In the genomic region with DNA sequence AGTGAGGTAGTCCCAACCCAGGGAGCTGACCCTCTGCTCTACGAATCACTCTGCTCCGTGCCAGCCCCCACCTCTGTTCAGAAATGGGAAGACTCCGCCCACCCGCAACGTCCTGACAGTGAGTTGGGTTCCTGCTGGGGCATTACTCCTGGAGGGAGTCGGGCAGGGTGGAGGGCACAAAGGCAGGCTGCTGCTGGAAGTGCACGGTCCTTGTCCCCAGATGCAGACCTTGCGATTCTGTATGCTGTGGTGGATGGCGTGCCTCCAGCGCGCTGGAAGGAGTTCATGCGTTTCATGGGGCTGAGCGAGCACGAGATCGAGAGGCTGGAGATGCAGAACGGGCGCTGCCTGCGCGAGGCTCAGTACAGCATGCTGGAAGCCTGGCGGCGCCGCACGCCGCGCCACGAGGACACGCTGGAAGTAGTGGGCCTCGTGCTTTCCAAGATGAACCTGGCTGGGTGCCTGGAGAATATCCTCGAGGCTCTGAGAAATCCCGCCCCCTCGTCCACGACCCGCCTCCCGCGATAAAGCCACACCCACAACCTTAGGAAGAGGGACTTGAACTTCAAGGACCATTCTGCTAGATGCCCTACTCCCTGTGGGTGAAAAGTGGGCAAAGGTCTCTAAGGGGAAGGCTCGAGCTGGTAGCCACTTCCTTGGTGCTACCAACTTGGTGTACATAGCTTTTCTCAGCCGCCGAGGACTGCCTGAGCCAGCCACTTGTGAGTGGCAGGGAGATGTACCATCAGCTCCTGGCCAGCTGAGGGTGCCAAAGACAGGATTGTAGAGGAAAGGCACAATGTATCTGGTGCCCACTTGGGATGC, we compare ENCODE assay signal across 8 mouse cellular contexts. TPM values are rescaled to one million over a fixed set of nuclear protein-coding genes. Genes with fewer than 3 reads are reported as not detected.
DNase-seq lines count a peak whose midpoint lies in the region; ATAC-seq and TF ChIP-seq lines count a peak whose summit lies in the region.

No protein-coding gene starts in this region.

- peak; percentile 51 for TF ChIP-seq CTCF in liver, adult 2 months (IDR thresholded peaks at IDR 0.05; ENCODE audit: low read depth, low read length)
- peak; percentile 64 for TF ChIP-seq CTCF in kidney, adult 2 months (conservative IDR thresholded peaks at IDR 0.05; ENCODE audit: insufficient read depth, insufficient read length, low read depth, low read length)

- H3K79me2 ChIP-seq in liver, adult 2 months (ENCODE audit: control insufficient read depth, insufficient read depth, low read length), result peaks cover 4% of the 10 kb centered on the region; the same call in 1 of the 2 replicates

- no peak for TF ChIP-seq POLR2A in liver, adult 2 months (IDR thresholded peaks at IDR 0.05; ENCODE audit: extremely low read depth, insufficient read depth, low read length)
- TF ChIP-seq POLR2A in kidney, adult 2 months (IDR thresholded peaks at IDR 0.05; ENCODE audit: low read depth, low read length), result no peak

- no peaks in the 10 kb centered on the region for H3K9me3 ChIP-seq in forebrain, embryonic 14.5 days (replicated peaks; ENCODE audit: control insufficient read depth, low read length)

- H3K27me3 ChIP-seq in liver, adult 2 months (ENCODE audit: control insufficient read depth, insufficient read depth, low read length), result no peaks in the 10 kb centered on the region
- H3K27me3 ChIP-seq in forebrain, embryonic 14.5 days (replicated peaks; ENCODE audit: control insufficient read depth, insufficient read depth, low read length), result peaks cover 20% of the 10 kb centered on the region
- no peaks in the 10 kb centered on the region for H3K27me3 ChIP-seq in kidney, adult 2 months (replicated peaks; ENCODE audit: control insufficient read depth, insufficient read depth, low read length)

- no peak for DNase-seq in liver, adult 2 months (ENCODE audit: extremely low read depth, low read depth, low spot score)
- DNase-seq in liver (no peak), R1 (ENCODE audit: low read depth, low spot score) (peak; percentile 63)
- peak; percentile 65 for DNase-seq in forebrain, embryonic 14.5 days (ENCODE audit: low spot score)
- DNase-seq in kidney, adult 2 months, result peak; percentile 80
- DNase-seq in lung, postnatal 36 days, result peak; percentile 73
- DNase-seq in c-Kit-positive CD71-positive TER-119-positive erythroid progenitor cells, embryonic 14.5 days (ENCODE audit: low spot score), result no peak
- no peak for DNase-seq in urinary bladder, adult 2 months (ENCODE audit: low spot score)

- peak; percentile 65 for ATAC-seq in forebrain, embryonic 14.5 days

- peaks cover 11% of the 10 kb centered on the region for H3K4me1 ChIP-seq in liver, adult 2 months (ENCODE audit: control insufficient read depth, insufficient read depth, low read length)
- H3K4me1 ChIP-seq in forebrain, embryonic 14.5 days (ENCODE audit: control insufficient read depth, insufficient read depth, low read length), result peaks cover 5% of the 10 kb centered on the region; the same call in 1 of the 2 replicates
- peaks cover 4% of the 10 kb centered on the region; the same call in 1 of the 2 replicates for H3K4me1 ChIP-seq in kidney, adult 2 months (ENCODE audit: control insufficient read depth, insufficient read depth, low read length)

- H3K27ac ChIP-seq in liver, adult 2 months (replicated peaks; ENCODE audit: insufficient read depth, low read depth, low read length), result no peak overlapping the region
- no peak overlapping the region for H3K27ac ChIP-seq in forebrain, embryonic 14.5 days (ENCODE audit: low read depth, low read length)
- H3K27ac ChIP-seq in kidney, adult 2 months (ENCODE audit: insufficient read depth, low read depth, low read length), result no peak overlapping the region

- no peak overlapping the region for H3K9ac ChIP-seq in liver, adult 2 months (ENCODE audit: low read depth, low read length)
- peak overlapping the region; percentile 26; the same call in 1 of the 2 replicates for H3K9ac ChIP-seq in forebrain, embryonic 14.5 days (ENCODE audit: low read length)

- peak overlapping the region; percentile 50 for H3K4me2 ChIP-seq in forebrain, embryonic 14.5 days (ENCODE audit: low read length)

- WGBS in liver, adult 2 months, result 70% methylated on average over 38 of the region's 38 CpGs
- WGBS in forebrain, embryonic 14.5 days, result 7% methylated on average over 38 of the region's 38 CpGs
- WGBS in kidney, adult 2 months, result 51% methylated on average over 38 of the region's 38 CpGs

- no peak overlapping the region for H3K4me3 ChIP-seq in liver, adult 2 months (ENCODE audit: insufficient read depth, low read depth, low read length)
- H3K4me3 ChIP-seq in forebrain, embryonic 14.5 days (ENCODE audit: low read depth, low read length), result peak overlapping the region; percentile 7; the same call in 1 of the 2 replicates
- no peak overlapping the region for H3K4me3 ChIP-seq in kidney, adult 2 months (ENCODE audit: insufficient read depth, low read depth, low read length)

- H3K36me3 ChIP-seq in liver, adult 2 months (ENCODE audit: control insufficient read depth, insufficient read depth, low read length), result peaks cover 34% of the 10 kb centered on the region; the same call in 1 of the 2 replicates
- no peaks in the 10 kb centered on the region; the same call in 1 of the 2 replicates for H3K36me3 ChIP-seq in forebrain, embryonic 14.5 days (ENCODE audit: control insufficient read depth, insufficient read depth, low read length)
- no peaks in the 10 kb centered on the region; the same call in 1 of the 2 replicates for H3K36me3 ChIP-seq in kidney, adult 2 months (ENCODE audit: control insufficient read depth, insufficient read depth, low read length)

RNA-seq across cellular contexts. Expression of gene Tnfrsf1a, which starts 12.5 kb away (rescaled TPM):
- total RNA-seq in liver, adult 2 months (2014; rRNA removed), result 21.0 and 28.6 TPM in 2 replicates
- 89.3 and 110 TPM in 2 replicates for polyA plus RNA-seq in liver, adult 2 months (2012; rRNA removed)
- polyA plus RNA-seq in forebrain, embryonic 14.5 days (2014; fragmentation: Nextera tagmentation; extraction: Ambion mirVana), result 14.2 and 16.2 TPM in 2 replicates
- 98.6 and 109 TPM in 2 replicates for polyA plus RNA-seq in kidney, adult 2 months (2012; rRNA removed)
- polyA plus RNA-seq in urinary bladder, adult 2 months (2012; rRNA removed), result 140 and 152 TPM in 2 replicates

RNA-seq across cellular contexts. Expression of gene Plekhg6, which starts 18.9 kb away (rescaled TPM):
- 3.0 and 3.6 TPM in 2 replicates for total RNA-seq in liver, adult 2 months (2014; rRNA removed)
- 5.0 and 5.9 TPM in 2 replicates for polyA plus RNA-seq in liver, adult 2 months (2012; rRNA removed)
- polyA plus RNA-seq in forebrain, embryonic 14.5 days (2014; fragmentation: Nextera tagmentation; extraction: Ambion mirVana), result 0.16 TPM in 1 of 2 replicates, not detected in the other
- polyA plus RNA-seq in kidney, adult 2 months (2012; rRNA removed), result 6.1 and 7.1 TPM in 2 replicates
- polyA plus RNA-seq in urinary bladder, adult 2 months (2012; rRNA removed), result 17.5 and 18.7 TPM in 2 replicates

RNA-seq across cellular contexts. Expression of gene Scnn1a, which starts 41.2 kb away (rescaled TPM):
- 3.0 and 6.7 TPM in 2 replicates for total RNA-seq in liver, adult 2 months (2014; rRNA removed)
- 16.5 and 24.8 TPM in 2 replicates for polyA plus RNA-seq in liver, adult 2 months (2012; rRNA removed)
- polyA plus RNA-seq in forebrain, embryonic 14.5 days (2014; fragmentation: Nextera tagmentation; extraction: Ambion mirVana), result 0.29 and 0.37 TPM in 2 replicates
- polyA plus RNA-seq in kidney, adult 2 months (2012; rRNA removed), result 83.5 and 89.5 TPM in 2 replicates
- polyA plus RNA-seq in urinary bladder, adult 2 months (2012; rRNA removed), result 2.9 and 3.9 TPM in 2 replicates

RNA-seq across cellular contexts. Expression of gene Ltbr, which starts 48.0 kb away (rescaled TPM):
- 55.9 and 57.1 TPM in 2 replicates for total RNA-seq in liver, adult 2 months (2014; rRNA removed)
- 102 and 106 TPM in 2 replicates for polyA plus RNA-seq in liver, adult 2 months (2012; rRNA removed)
- polyA plus RNA-seq in forebrain, embryonic 14.5 days (2014; fragmentation: Nextera tagmentation; extraction: Ambion mirVana), result 10.8 and 12.9 TPM in 2 replicates
- polyA plus RNA-seq in kidney, adult 2 months (2012; rRNA removed), result 97.1 and 116 TPM in 2 replicates
- 101 and 118 TPM in 2 replicates for polyA plus RNA-seq in urinary bladder, adult 2 months (2012; rRNA removed)

Comparison
In these comparisons a context has a peak if more than half of its experiments do, and no peak if none do; other contexts are left out.
1. DNase-seq: peak in R1 (single experiment), forebrain, embryonic 14.5 days (single experiment), kidney, adult 2 months (single experiment) and lung, postnatal 36 days (single experiment); none in liver, adult 2 months (single experiment), liver (single experiment), c-Kit-positive CD71-positive TER-119-positive erythroid progenitor cells, embryonic 14.5 days (single experiment) and urinary bladder, adult 2 months (single experiment).